Mouse (Mus musculus) myocyte (in vitro differentiated cells): ENCODE measurements around the gene Adam12. TPM values are rescaled to one million over a fixed set of nuclear protein-coding genes. Genes with fewer than 3 reads are reported as not detected.

ENCODE experiments used
- H3K27me3 ChIP-seq: one replicate; pipeline ENCODE4 v1.6.1; 2011; ENCODE audit not compliant: control insufficient read depth, insufficient read depth, insufficient read length
- H3K36me3 ChIP-seq: one replicate; pipeline ENCODE4 v1.6.1; 2011; ENCODE audit not compliant: control insufficient read depth, insufficient read depth
- H3K4me2 ChIP-seq: one replicate; pipeline ENCODE4 v1.6.1; 2011; ENCODE audit warnings: low read depth, control low read depth
- H3K4me3 ChIP-seq: one replicate; pipeline ENCODE4 v1.5.1; 2011; ENCODE audit warnings: mild to moderate bottlenecking, control low read depth, moderate library complexity
- H3K79me2 ChIP-seq: one replicate; pipeline ENCODE4 v1.6.1; 2011; ENCODE audit not compliant: control insufficient read depth, insufficient read depth
- H3ac ChIP-seq: one replicate; pipeline ENCODE4 v1.6.1; 2011; ENCODE audit not compliant: control insufficient read depth, insufficient read length
- CEBPB ChIP-seq: IDR thresholded peaks from 2 replicates; pipeline ENCODE4 v1.6.1; 2011; ENCODE audit warnings: mild to moderate bottlenecking, moderate library complexity; ENCODE audit not compliant: poor library complexity, insufficient read depth, severe bottlenecking
- E2F4 ChIP-seq: IDR thresholded peaks from one replicate; pipeline ENCODE4 v1.6.1; 2011; ENCODE audit warnings: mild to moderate bottlenecking, control low read depth, moderate library complexity; ENCODE audit not compliant: insufficient read depth
- MAX ChIP-seq: IDR thresholded peaks from one replicate; pipeline ENCODE4 v1.6.1; 2011; ENCODE audit warnings: low read depth, mild to moderate bottlenecking, control low read depth
- MYOD1 ChIP-seq, 3 experiments: IDR thresholded peaks; one replicate each; pipeline ENCODE4 v1.6.1; 2011; ENCODE audit warnings: control low read depth in 2 of 3, low read depth in 2 of 3, mild to moderate bottlenecking in 2 of 3, moderate library complexity in 1 of 3; ENCODE audit not compliant: insufficient read length in 2 of 3, control insufficient read depth in 1 of 3
- MYOG ChIP-seq, 3 experiments: IDR thresholded peaks; one replicate each; pipeline ENCODE4 v1.6.1; 2011; ENCODE audit warnings: control low read depth in 2 of 3, low read depth in 2 of 3, mild to moderate bottlenecking in 2 of 3; ENCODE audit not compliant: insufficient read length in 2 of 3, control insufficient read depth in 1 of 3, insufficient read depth in 1 of 3
- POLR2A ChIP-seq: IDR thresholded peaks from one replicate; pipeline ENCODE4 v1.6.1; 2011; ENCODE audit warnings: low read depth, mild to moderate bottlenecking, control low read depth, moderate library complexity; ENCODE audit not compliant: insufficient read length
- POLR2AphosphoS2 ChIP-seq: IDR thresholded peaks from one replicate; pipeline ENCODE4 v1.6.1; 2011; ENCODE audit warnings: low read depth, control low read depth; ENCODE audit not compliant: insufficient read length
- REST ChIP-seq: IDR thresholded peaks from one replicate; pipeline ENCODE4 v1.6.1; 2011; ENCODE audit warnings: mild to moderate bottlenecking, control low read depth, moderate library complexity; ENCODE audit not compliant: insufficient read depth, insufficient read length
- SRF ChIP-seq: IDR thresholded peaks from one replicate; pipeline ENCODE4 v1.6.1; 2011; ENCODE audit warnings: low read depth; ENCODE audit not compliant: control insufficient read depth, insufficient read length
- TCF12 ChIP-seq: IDR thresholded peaks from one replicate; pipeline ENCODE4 v1.6.1; 2011; ENCODE audit warnings: mild to moderate bottlenecking, control low read depth; ENCODE audit not compliant: poor library complexity, insufficient read depth, severe bottlenecking
- TCF3 ChIP-seq: IDR thresholded peaks from one replicate; pipeline ENCODE4 v1.6.1; 2011; ENCODE audit warnings: low read depth, control low read depth; ENCODE audit not compliant: insufficient read length
- USF1 ChIP-seq: IDR thresholded peaks from one replicate; pipeline ENCODE4 v1.6.1; 2011; ENCODE audit warnings: low read depth, mild to moderate bottlenecking, control low read depth, moderate library complexity
- polyA plus RNA-seq: library from polyadenylated mRNA; unstranded; fragments of >200 nt; fragmentation: generic; extraction: Trizol; gene quantifications from one replicate; pipeline ENCODE4 v1.2.1, GENCODE M21; 2012; ENCODE audit warnings: missing spikeins

Gene Adam12
- polyA plus RNA-seq, 1 experiment = 7.2 TPM

- TF ChIP-seq E2F4 = no peak
- Histone ChIP-seq H3ac (no peak overlapping the region), H3K4me3 (no peak overlapping the region), H3K36me3 (no peaks in the 10 kb centered on the region), H3K79me2 (no peaks in the 10 kb centered on the region), H3K4me2 (no peak overlapping the region), H3K27me3 (no peaks in the 10 kb centered on the region)
These were observed 310.7 kb downstream of the Adam12 start for GRCm38 (mm10) chr7:133921291-133921690.

- Histone ChIP-seq H3K4me3 (no peak overlapping the region), H3K27me3 (no peaks in the 10 kb centered on the region), H3K4me2 (no peak overlapping the region), H3K36me3 (no peaks in the 10 kb centered on the region), H3K79me2 (no peaks in the 10 kb centered on the region), H3ac (no peak overlapping the region)
- no peak for TF ChIP-seq E2F4
- no peak for TF ChIP-seq MAX
- no peak for TF ChIP-seq USF1
- no peak for TF ChIP-seq TCF12
- TF ChIP-seq POLR2A = no peak
- no peak for TF ChIP-seq MYOG (IDR thresholded peaks at IDR 0.05; ENCODE audit: control insufficient read depth in 1 of 3, insufficient read depth in 1 of 3, insufficient read length in 2 of 3, low read depth in 2 of 3)
- TF ChIP-seq REST = no peak
- TF ChIP-seq MYOD1 (IDR thresholded peaks at IDR 0.05; ENCODE audit: control insufficient read depth in 1 of 3, insufficient read length in 2 of 3, low read depth in 2 of 3) = no peak
These were observed 311.2 kb downstream of the Adam12 start for GRCm38 (mm10) chr7:133920724-133921123.

GRCm38 (mm10) chr7:133919918-133920317 lies 312.0 kb downstream of the Adam12 start:
- Histone ChIP-seq H3ac (no peak overlapping the region), H3K4me3 (no peak overlapping the region), H3K4me2 (no peak overlapping the region), H3K36me3 (no peaks in the 10 kb centered on the region), H3K27me3 (no peaks in the 10 kb centered on the region), H3K79me2 (no peaks in the 10 kb centered on the region)
- TF ChIP-seq CEBPB = no peak
- TF ChIP-seq TCF3 = no peak
- TF ChIP-seq MYOD1 (IDR thresholded peaks at IDR 0.05; ENCODE audit: control insufficient read depth in 1 of 3, insufficient read length in 2 of 3, low read depth in 2 of 3) = no peak
- TF ChIP-seq MAX = no peak
- no peak for TF ChIP-seq TCF12
- TF ChIP-seq POLR2AphosphoS2 = no peak
- TF ChIP-seq POLR2A = no peak
- no peak for TF ChIP-seq SRF
- no peak for TF ChIP-seq REST
- no peak for TF ChIP-seq MYOG (IDR thresholded peaks at IDR 0.05; ENCODE audit: control insufficient read depth in 1 of 3, insufficient read depth in 1 of 3, insufficient read length in 2 of 3, low read depth in 2 of 3)
- no peak for TF ChIP-seq E2F4
- no peak for TF ChIP-seq USF1

- Histone ChIP-seq H3K4me3 (no peak overlapping the region), H3K79me2 (no peaks in the 10 kb centered on the region), H3K27me3 (no peaks in the 10 kb centered on the region), H3ac (no peak overlapping the region), H3K36me3 (no peaks in the 10 kb centered on the region), H3K4me2 (no peak overlapping the region)
- TF ChIP-seq POLR2AphosphoS2 (no peak), TCF12 (no peak), MYOD1 (IDR thresholded peaks at IDR 0.05; ENCODE audit: control insufficient read depth in 1 of 3, insufficient read length in 2 of 3, low read depth in 2 of 3) (no peak), TCF3 (no peak), USF1 (no peak), E2F4 (no peak), MYOG (IDR thresholded peaks at IDR 0.05; ENCODE audit: control insufficient read depth in 1 of 3, insufficient read depth in 1 of 3, insufficient read length in 2 of 3, low read depth in 2 of 3) (no peak), CEBPB (no peak), MAX (no peak), SRF (no peak), REST (no peak), POLR2A (no peak)
These were observed 312.6 kb downstream of the Adam12 start for GRCm38 (mm10) chr7:133919306-133919705.

GRCm38 (mm10) chr7:133916230-133916629 lies 315.7 kb downstream of the Adam12 start:
- Histone ChIP-seq H3K27me3 (no peaks in the 10 kb centered on the region), H3ac (no peak overlapping the region), H3K79me2 (no peaks in the 10 kb centered on the region), H3K4me2 (no peak overlapping the region), H3K4me3 (no peak overlapping the region), H3K36me3 (no peaks in the 10 kb centered on the region)
- TF ChIP-seq MYOG (IDR thresholded peaks at IDR 0.05; ENCODE audit: control insufficient read depth in 1 of 3, insufficient read depth in 1 of 3, insufficient read length in 2 of 3, low read depth in 2 of 3) = no peak
- TF ChIP-seq E2F4 = no peak
- TF ChIP-seq TCF3 = no peak
